Mouse (Mus musculus) B cell, adult 67 days (primary cell): ENCODE results near the gene Dhx34. TPM values are rescaled to one million over a fixed set of nuclear protein-coding genes. Genes with fewer than 3 reads are reported as not detected.

ENCODE experiments used
- total RNA-seq, 2 experiments: library from RNA; stranded (reverse); gene quantifications; 4 replicates each; pipeline ENCODE4 v1.2.4; 2023

Dhx34 gene
- 10 to 100 TPM; 49.7 to 55.6 TPM for total RNA-seq

GRCm38 (mm10) chr7:16221582-16222272 is at the start of gene Dhx34:
Dhx34 (minus strand) TSS chr7:16222037.

GRCm38 (mm10) chr7:16259110-16259590 is 37.3 kb upstream of the Dhx34 start, which contains the start of gene C5ar1:
C5ar1 (minus strand) TSS chr7:16259540.

GRCm38 (mm10) chr7:16244067-16244466 is 22.2 kb upstream of the Dhx34 start, which contains the start of gene C5ar2:
C5ar2 (minus strand) TSS chr7:16244154.

GRCm38 (mm10) chr7:16174597-16175541 is 47.0 kb downstream of the Dhx34 start, which contains the start of gene Meis3:
Meis3 (plus strand) TSS chr7:16175090.

Other genes with a start within 250 kb of the Dhx34 start
- 10 to 100 TPM; 75.2 to 82.1 TPM for gene Bicra, start 174.1 kb downstream of the Dhx34 start, total RNA-seq
- gene Zfp541, start 160.2 kb downstream of the Dhx34 start, total RNA-seq, result not detected
- gene Napa, start 123.6 kb downstream of the Dhx34 start, total RNA-seq, result 100 to 1,000 TPM; 266 to 309 TPM
- 10 to 100 TPM; 38.4 to 39.2 TPM for gene Kptn, start 102.1 kb downstream of the Dhx34 start, total RNA-seq
- gene Slc8a2, start 92.2 kb downstream of the Dhx34 start, total RNA-seq, result under 1 TPM; 0.09 to 0.18 TPM
- 10 to 100 TPM; 17.0 to 21.1 TPM for gene Meis3, start 46.9 kb downstream of the Dhx34 start, total RNA-seq
- 1 to 10 TPM; 2.6 to 4.1 TPM for gene C5ar2, start 22.1 kb upstream of the Dhx34 start, total RNA-seq
- under 1 TPM in 1 of 2 experiments, not detected in 1; 0.32 TPM for gene C5ar1, start 37.5 kb upstream of the Dhx34 start, total RNA-seq
- gene Inafm1, start 51.6 kb upstream of the Dhx34 start, total RNA-seq, result 10 to 100 TPM; 28.1 to 30.6 TPM
- 100 to 1,000 TPM; 323 to 369 TPM for gene Ccdc9, start 64.8 kb upstream of the Dhx34 start, total RNA-seq
- 1 to 10 TPM; 3.6 to 5.9 TPM for gene Bbc3, start 86.4 kb upstream of the Dhx34 start, total RNA-seq
- 10 to 100 TPM; 57.8 to 58.5 TPM for gene Sae1, start 165.8 kb upstream of the Dhx34 start, total RNA-seq
- gene Zc3h4, start 178.9 kb upstream of the Dhx34 start, total RNA-seq, result 100 to 1,000 TPM in 1 of 2 experiments, 10 to 100 TPM in 1; 90.6 to 108 TPM
- 10 to 100 TPM; 39.2 to 41.6 TPM for gene Tmem160, start 230.7 kb upstream of the Dhx34 start, total RNA-seq